Comparison of ENCODE assay signal across 8 mouse cellular contexts in the genomic region with DNA sequence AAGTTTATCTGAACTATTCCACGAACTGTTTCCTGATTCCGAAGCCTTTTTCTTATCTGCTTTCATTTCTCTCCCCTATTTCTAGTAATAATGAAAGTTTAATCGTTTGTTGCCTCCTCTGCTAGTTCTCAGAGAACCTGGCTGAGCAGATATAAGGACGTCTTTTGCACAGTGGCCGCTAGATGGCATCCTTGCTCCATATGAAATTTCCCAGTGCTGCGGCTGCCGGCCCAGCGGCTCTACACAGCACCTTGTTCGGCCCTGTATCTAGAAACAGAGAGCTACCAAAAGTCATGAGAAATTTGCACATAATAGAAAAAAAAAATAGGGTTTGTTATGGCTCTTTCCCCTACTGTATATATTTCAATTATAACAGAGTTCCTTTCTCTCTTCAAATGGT. TPM values are rescaled to one million over a fixed set of nuclear protein-coding genes. Genes with fewer than 3 reads are reported as not detected.
A peak's percentile ranks its signal among the peaks of the same experiment; 100 is the strongest.
DNase-seq lines count a peak whose midpoint lies in the region; ATAC-seq and TF ChIP-seq lines count a peak whose summit lies in the region.

No protein-coding gene starts in this region.

- peaks cover 100% of the 10 kb centered on the region for H3K27me3 ChIP-seq in hindbrain, embryonic 10.5 days (ENCODE audit: insufficient read depth, poor library complexity, severe bottlenecking)
- H3K27me3 ChIP-seq in hindbrain, embryonic 12.5 days, result peaks cover 97% of the 10 kb centered on the region
- H3K27me3 ChIP-seq in midbrain, postnatal 0 days (ENCODE audit: insufficient read depth, low read length), result peaks cover 90% of the 10 kb centered on the region
- H3K27me3 ChIP-seq in stomach, embryonic 15.5 days (replicated peaks), result peaks cover 78% of the 10 kb centered on the region

- H3K4me3 ChIP-seq in hindbrain, embryonic 10.5 days, result no peak overlapping the region
- no peak overlapping the region for H3K4me3 ChIP-seq in hindbrain, embryonic 12.5 days
- no peak overlapping the region for H3K4me3 ChIP-seq in left cerebral cortex, adult 2 months
- no peak overlapping the region for H3K4me3 ChIP-seq in midbrain, postnatal 0 days (ENCODE audit: low read depth, low read length)
- H3K4me3 ChIP-seq in stomach, embryonic 15.5 days (replicated peaks), result no peak overlapping the region

- ATAC-seq in hindbrain, embryonic 12.5 days (ENCODE audit: low FRiP score), result no peak
- no peak for ATAC-seq in midbrain, postnatal 0 days (ENCODE audit: low FRiP score)
- peak; percentile 75; the same call in 1 of the 2 replicates for ATAC-seq in stomach, embryonic 15.5 days (ENCODE audit: insufficient read depth, low FRiP score, low read depth)

- H3K9me3 ChIP-seq in hindbrain, embryonic 10.5 days, result no peaks in the 10 kb centered on the region
- no peaks in the 10 kb centered on the region for H3K9me3 ChIP-seq in hindbrain, embryonic 12.5 days (replicated peaks)
- H3K9me3 ChIP-seq in midbrain, postnatal 0 days (ENCODE audit: low read length), result no peaks in the 10 kb centered on the region
- H3K9me3 ChIP-seq in stomach, embryonic 15.5 days, result no peaks in the 10 kb centered on the region

- no peaks in the 10 kb centered on the region for H3K36me3 ChIP-seq in hindbrain, embryonic 10.5 days
- no peaks in the 10 kb centered on the region for H3K36me3 ChIP-seq in hindbrain, embryonic 12.5 days
- H3K36me3 ChIP-seq in midbrain, postnatal 0 days (ENCODE audit: insufficient read depth, low read length), result no peaks in the 10 kb centered on the region
- no peaks in the 10 kb centered on the region for H3K36me3 ChIP-seq in stomach, embryonic 15.5 days

- no peak overlapping the region for H3K4me2 ChIP-seq in hindbrain, embryonic 12.5 days (replicated peaks)
- H3K4me2 ChIP-seq in midbrain, postnatal 0 days (ENCODE audit: low read depth, low read length, poor library complexity, severe bottlenecking), result no peak overlapping the region
- H3K4me2 ChIP-seq in stomach, embryonic 15.5 days, result no peak overlapping the region

- H3K27ac ChIP-seq in hindbrain, embryonic 10.5 days, result no peak overlapping the region
- no peak overlapping the region for H3K27ac ChIP-seq in hindbrain, embryonic 12.5 days
- no peak overlapping the region for H3K27ac ChIP-seq in left cerebral cortex, adult 2 months
- no peak overlapping the region for H3K27ac ChIP-seq in midbrain, postnatal 0 days (ENCODE audit: low read depth, low read length)
- no peak overlapping the region for H3K27ac ChIP-seq in stomach, embryonic 15.5 days

- H3K9ac ChIP-seq in hindbrain, embryonic 12.5 days, result no peak overlapping the region
- H3K9ac ChIP-seq in midbrain, postnatal 0 days (replicated peaks; ENCODE audit: low read length, poor library complexity, severe bottlenecking), result no peak overlapping the region
- H3K9ac ChIP-seq in stomach, embryonic 15.5 days, result no peak overlapping the region

- peaks cover 5% of the 10 kb centered on the region for H3K4me1 ChIP-seq in hindbrain, embryonic 10.5 days (replicated peaks)
- 0 out of 2 replicates have a peak, but pooled peaks cover 2% of the 10 kb centered on the region for H3K4me1 ChIP-seq in hindbrain, embryonic 12.5 days
- no peaks in the 10 kb centered on the region for H3K4me1 ChIP-seq in midbrain, postnatal 0 days (ENCODE audit: insufficient read depth, low read length)
- peaks cover 15% of the 10 kb centered on the region for H3K4me1 ChIP-seq in stomach, embryonic 15.5 days

- intact Hi-C loops in left cerebral cortex, adult 2 months (cut with DNase I), result loop anchor here (1.0 to 5.0 kb wide), 7 partner anchors 259 to 584 kb away; a partner anchor contains a TSS

- DNase-seq in hindbrain, embryonic 10.5 days (ENCODE audit: low spot score), result peak; percentile 84
- peak; percentile 59 for DNase-seq in cerebellum, adult 11-12 months
- peak; percentile 51 to 75 for DNase-seq in frontal cortex, postnatal 14 days (ENCODE audit: low spot score in 2 of 2)
- DNase-seq in induced T-regulatory cell, adult 2 months (ENCODE audit: low read depth), result peak; percentile 92
- peak; percentile 85 to 88 for DNase-seq in left cerebral cortex, adult 2 months (ENCODE audit: extremely low spot score in 1 of 2, low spot score in 2 of 2)
- DNase-seq in midbrain, postnatal 0 days (ENCODE audit: low spot score), result peak; percentile 91

- WGBS in hindbrain, embryonic 10.5 days, result under 1% methylated on average over 9 of the region's 9 CpGs
- 0% methylated on average over 9 of the region's 9 CpGs for WGBS in hindbrain, embryonic 12.5 days
- whole genome bisulfite sequencing in midbrain, postnatal 0 days, result under 1% methylated on average over 9 of the region's 9 CpGs
- WGBS in stomach, embryonic 15.5 days, result 2% methylated on average over 9 of the region's 9 CpGs

- peak; percentile 87 for TF ChIP-seq CTCF in left cerebral cortex, adult 2 months (IDR thresholded peaks at IDR 0.05)
- TF ChIP-seq CTCF in midbrain, postnatal 0 days (IDR thresholded peaks at IDR 0.05), result peak; percentile 90

RNA-seq across cellular contexts. Expression of a gene that starts 2.9 kb away (rescaled TPM):
- polyA plus RNA-seq in hindbrain, embryonic 10.5 days (2016; fragmentation: Nextera tagmentation; extraction: Ambion mirVana), result 0.08 TPM in 1 of 2 replicates, not detected in the other
- 4.4 and 8.1 TPM in 2 replicates for polyA plus RNA-seq in hindbrain, embryonic 12.5 days (2016; fragmentation: Nextera tagmentation; extraction: Ambion mirVana)
- total RNA-seq in left cerebral cortex, adult 2 months (2021), result not detected
- total RNA-seq in midbrain, postnatal 0 days (2014; rRNA removed), result 3.4 TPM in 1 of 2 replicates, not detected in the other
- polyA plus RNA-seq in midbrain, postnatal 0 days (2015; fragmentation: Nextera tagmentation; extraction: Ambion mirVana), result not detected in 2 replicates
- 1.1 and 1.9 TPM in 2 replicates for polyA plus RNA-seq in stomach, embryonic 15.5 days (2015; fragmentation: Nextera tagmentation; extraction: Ambion mirVana)

RNA-seq across cellular contexts. Expression of a gene that starts 7.5 kb away (rescaled TPM):
- polyA plus RNA-seq in hindbrain, embryonic 10.5 days (2016; fragmentation: Nextera tagmentation; extraction: Ambion mirVana), result not detected in 2 replicates
- 0.36 and 0.46 TPM in 2 replicates for polyA plus RNA-seq in hindbrain, embryonic 12.5 days (2016; fragmentation: Nextera tagmentation; extraction: Ambion mirVana)
- total RNA-seq in left cerebral cortex, adult 2 months (2021), result not detected
- total RNA-seq in midbrain, postnatal 0 days (2014; rRNA removed), result not detected in 2 replicates
- polyA plus RNA-seq in midbrain, postnatal 0 days (2015; fragmentation: Nextera tagmentation; extraction: Ambion mirVana), result not detected in 2 replicates
- 0.13 and 0.35 TPM in 2 replicates for polyA plus RNA-seq in stomach, embryonic 15.5 days (2015; fragmentation: Nextera tagmentation; extraction: Ambion mirVana)

RNA-seq across cellular contexts. Expression of a gene that starts 7.7 kb away (rescaled TPM):
- not detected in 2 replicates for polyA plus RNA-seq in hindbrain, embryonic 10.5 days (2016; fragmentation: Nextera tagmentation; extraction: Ambion mirVana)
- 9.6 and 11.0 TPM in 2 replicates for polyA plus RNA-seq in hindbrain, embryonic 12.5 days (2016; fragmentation: Nextera tagmentation; extraction: Ambion mirVana)
- not detected for total RNA-seq in left cerebral cortex, adult 2 months (2021)
- total RNA-seq in midbrain, postnatal 0 days (2014; rRNA removed), result 0.19 TPM in 1 of 2 replicates, not detected in the other
- not detected in 2 replicates for polyA plus RNA-seq in midbrain, postnatal 0 days (2015; fragmentation: Nextera tagmentation; extraction: Ambion mirVana)
- 7.0 and 9.1 TPM in 2 replicates for polyA plus RNA-seq in stomach, embryonic 15.5 days (2015; fragmentation: Nextera tagmentation; extraction: Ambion mirVana)

RNA-seq across cellular contexts. Expression of a gene that starts 13.5 kb away (rescaled TPM):
- polyA plus RNA-seq in hindbrain, embryonic 10.5 days (2016; fragmentation: Nextera tagmentation; extraction: Ambion mirVana), result 0.31 TPM in 1 of 2 replicates, not detected in the other
- polyA plus RNA-seq in hindbrain, embryonic 12.5 days (2016; fragmentation: Nextera tagmentation; extraction: Ambion mirVana), result 60.0 and 64.5 TPM in 2 replicates
- total RNA-seq in left cerebral cortex, adult 2 months (2021), result not detected
- 0.22 TPM in 1 of 2 replicates, not detected in the other for total RNA-seq in midbrain, postnatal 0 days (2014; rRNA removed)
- polyA plus RNA-seq in midbrain, postnatal 0 days (2015; fragmentation: Nextera tagmentation; extraction: Ambion mirVana), result not detected in 2 replicates
- polyA plus RNA-seq in stomach, embryonic 15.5 days (2015; fragmentation: Nextera tagmentation; extraction: Ambion mirVana), result 7.5 and 10.7 TPM in 2 replicates

RNA-seq across cellular contexts. Expression of a gene that starts 24.4 kb away (rescaled TPM):
- polyA plus RNA-seq in hindbrain, embryonic 10.5 days (2016; fragmentation: Nextera tagmentation; extraction: Ambion mirVana), result 0.14 and 6.3 TPM in 2 replicates
- polyA plus RNA-seq in hindbrain, embryonic 12.5 days (2016; fragmentation: Nextera tagmentation; extraction: Ambion mirVana), result 74.3 and 126 TPM in 2 replicates
- not detected for total RNA-seq in left cerebral cortex, adult 2 months (2021)
- 1.5 TPM in 1 of 2 replicates, not detected in the other for total RNA-seq in midbrain, postnatal 0 days (2014; rRNA removed)
- not detected in 2 replicates for polyA plus RNA-seq in midbrain, postnatal 0 days (2015; fragmentation: Nextera tagmentation; extraction: Ambion mirVana)
- polyA plus RNA-seq in stomach, embryonic 15.5 days (2015; fragmentation: Nextera tagmentation; extraction: Ambion mirVana), result 17.6 and 17.9 TPM in 2 replicates
